Comparison of ENCODE assay signal across 9 mouse cellular contexts in genomic region chr10:19578409-19578986, GRCm38 (mm10). TPM values are rescaled to one million over a fixed set of nuclear protein-coding genes. Genes with fewer than 3 reads are reported as not detected.
DNase-seq lines count a peak whose midpoint lies in the region; TF ChIP-seq lines count a peak whose summit lies in the region.
"Had no signal": no experiment of that assay in that cellular context is flagged by ENCODE, and none has a peak within 500 bp of the region (broad histone marks: within the 10 kb centered on the region; RNA-seq: fewer than 3 reads in every experiment).

No protein-coding gene starts in this region.

- 26% methylated on average over 9 of the region's 9 CpGs for WGBS in bone marrow, adult 2 months

- no peaks in the 10 kb centered on the region; the same call in none of the 2 replicates for H3K4me1 ChIP-seq in bone marrow, adult 2 months (ENCODE audit: control insufficient read depth, insufficient read depth, low read length)

- TF ChIP-seq POLR2A in bone marrow, adult 2 months (IDR thresholded peaks at IDR 0.05; ENCODE audit: borderline replicate concordance, control insufficient read depth, low read depth, low read length): no peak

- peak; percentile 72 to 75 for DNase-seq in cerebellum, postnatal 10 days
- DNase-seq in cerebellum, adult 8-10 months: no peak
- DNase-seq in layer of hippocampus, postnatal 10 days (ENCODE audit: low spot score in 2 of 2): peak; percentile 24 to 41
- no peak for DNase-seq in layer of hippocampus, adult 9-10 months (ENCODE audit: low spot score)
- peak; percentile 49 for DNase-seq in lung, postnatal 10 days
- no peak for DNase-seq in adipocyte (ENCODE audit: low spot score)
- no peak for DNase-seq in ovary, postnatal 10 days (ENCODE audit: low spot score)

- no peak for TF ChIP-seq CTCF in bone marrow, adult 2 months (IDR thresholded peaks at IDR 0.05; ENCODE audit: control insufficient read depth, insufficient read depth, low read length)

- peak overlapping the region; percentile 36 for H3K4me3 ChIP-seq in bone marrow, adult 2 months (replicated peaks; ENCODE audit: control insufficient read depth, low read depth, low read length)

- peak overlapping the region; percentile 16; the same call in 1 of the 2 replicates for H3K27ac ChIP-seq in bone marrow, adult 2 months (ENCODE audit: control insufficient read depth, insufficient read depth, low read depth, low read length, poor library complexity)

RNA-seq across cellular contexts. Expression of gene Ifngr1, which starts 13.3 kb away (rescaled TPM):
- total RNA-seq in layer of hippocampus, postnatal 10 days (2021): 10 to 100 TPM; 15.7 to 17.7 TPM
- polyA plus RNA-seq in bone marrow, adult 2 months (2011; ENCODE audit: insufficient read depth, insufficient read length, low replicate concordance, missing spikeins): 32.1 and 78.0 TPM in 2 replicates

RNA-seq across cellular contexts. Expression of gene Il22ra2, which starts 43.3 kb away (rescaled TPM):
- not detected for total RNA-seq in layer of hippocampus, postnatal 10 days (2021)
- polyA plus RNA-seq in bone marrow, adult 2 months (2011; ENCODE audit: insufficient read depth, insufficient read length, low replicate concordance, missing spikeins): not detected in 2 replicates
- polyA plus RNA-seq: intestine, embryonic 14.5 days had no signal

Comparison
In these comparisons a context has a peak if more than half of its experiments do, and no peak if none do; other contexts are left out.
1. DNase-seq: peak in cerebellum, postnatal 10 days (2 of 2), layer of hippocampus, postnatal 10 days (2 of 2) and lung, postnatal 10 days (single experiment); none in cerebellum, adult 8-10 months (single experiment), layer of hippocampus, adult 9-10 months (single experiment), adipocyte (single experiment) and ovary, postnatal 10 days (single experiment).